ENCODE assay signal across 19 mouse cellular contexts in genomic region chr4:132301486-132301885, GRCm38 (mm10). TPM values are rescaled to one million over a fixed set of nuclear protein-coding genes. Genes with fewer than 3 reads are reported as not detected.
A peak's percentile ranks its signal among the peaks of the same experiment; 100 is the strongest.
DNase-seq lines count a peak whose midpoint lies in the region; ATAC-seq and TF ChIP-seq lines count a peak whose summit lies in the region.
"Had no signal": no experiment of that assay in that cellular context is flagged by ENCODE, and none has a peak within 500 bp of the region (broad histone marks: within the 10 kb centered on the region; RNA-seq: fewer than 3 reads in every experiment).

No protein-coding gene starts in this region.

- no peak overlapping the region for H3K4me3 ChIP-seq in liver, adult 2 months (ENCODE audit: insufficient read depth, low read depth, low read length)
- no peak overlapping the region for H3K4me3 ChIP-seq in liver, postnatal 0 days (ENCODE audit: low read depth, low read length)
- H3K4me3 ChIP-seq in heart, embryonic 15.5 days: no peak overlapping the region
- H3K4me3 ChIP-seq: embryonic facial prominence, embryonic 12.5 days; hindbrain, embryonic 13.5 days; layer of hippocampus, adult 2 months; limb, embryonic 13.5 days; midbrain, embryonic 15.5 days had no signal

- no peak for ATAC-seq in liver, postnatal 0 days
- ATAC-seq in heart, embryonic 15.5 days (replicated peaks; ENCODE audit: insufficient number of reproducible peaks, insufficient read depth, low FRiP score, low read depth): no peak
- ATAC-seq: intestine, embryonic 16.5 days; midbrain, embryonic 15.5 days had no signal

- H3K36me3 ChIP-seq in liver, adult 2 months (ENCODE audit: control insufficient read depth, insufficient read depth, low read length): no peaks in the 10 kb centered on the region
- no peaks in the 10 kb centered on the region for H3K36me3 ChIP-seq in liver, postnatal 0 days (replicated peaks; ENCODE audit: insufficient read depth, low read length)
- no peaks in the 10 kb centered on the region for H3K36me3 ChIP-seq in heart, embryonic 15.5 days
- H3K36me3 ChIP-seq: embryonic facial prominence, embryonic 12.5 days; hindbrain, embryonic 13.5 days; limb, embryonic 13.5 days; midbrain, embryonic 15.5 days had no signal

- no peak overlapping the region for H3K9ac ChIP-seq in liver, adult 2 months (ENCODE audit: low read depth, low read length)
- no peak overlapping the region for H3K9ac ChIP-seq in liver, postnatal 0 days (replicated peaks)
- no peak overlapping the region for H3K9ac ChIP-seq in heart, embryonic 15.5 days
- H3K9ac ChIP-seq: embryonic facial prominence, embryonic 12.5 days; hindbrain, embryonic 13.5 days; limb, embryonic 13.5 days; lung, embryonic 14.5 days; midbrain, embryonic 15.5 days had no signal

- H3K79me2 ChIP-seq in liver, adult 2 months (ENCODE audit: control insufficient read depth, insufficient read depth, low read length): no peaks in the 10 kb centered on the region

- no peaks in the 10 kb centered on the region for H3K27me3 ChIP-seq in liver, adult 2 months (ENCODE audit: control insufficient read depth, insufficient read depth, low read length)
- no peaks in the 10 kb centered on the region for H3K27me3 ChIP-seq in liver, postnatal 0 days (ENCODE audit: insufficient read depth, low read length)
- no peaks in the 10 kb centered on the region for H3K27me3 ChIP-seq in heart, embryonic 15.5 days
- H3K27me3 ChIP-seq: embryonic facial prominence, embryonic 12.5 days; hindbrain, embryonic 13.5 days; limb, embryonic 13.5 days; midbrain, embryonic 15.5 days had no signal

- WGBS in liver, adult 2 months: 35% methylated on average over 6 of the region's 6 CpGs
- 74% methylated on average over 6 of the region's 6 CpGs for WGBS in liver, postnatal 0 days (ENCODE audit: insufficient replicate concordance)
- 41% methylated on average over 6 of the region's 6 CpGs for whole genome bisulfite sequencing in heart, embryonic 15.5 days

- no peaks in the 10 kb centered on the region for H3K9me3 ChIP-seq in liver, postnatal 0 days (ENCODE audit: low read length)
- H3K9me3 ChIP-seq in heart, embryonic 15.5 days (replicated peaks): no peaks in the 10 kb centered on the region
- H3K9me3 ChIP-seq: embryonic facial prominence, embryonic 12.5 days; hindbrain, embryonic 13.5 days; limb, embryonic 13.5 days; midbrain, embryonic 15.5 days had no signal

- TF ChIP-seq EP300 in liver, postnatal 0 days (IDR thresholded peaks at IDR 0.05; ENCODE audit: low read depth): no peak

- no peak for TF ChIP-seq CTCF in liver, adult 2 months (IDR thresholded peaks at IDR 0.05; ENCODE audit: low read depth, low read length)
- TF ChIP-seq CTCF in liver, postnatal 0 days (IDR thresholded peaks at IDR 0.05; ENCODE audit: low read depth): no peak

- peaks cover 3% of the 10 kb centered on the region; the same call in 1 of the 2 replicates for H3K4me1 ChIP-seq in liver, adult 2 months (ENCODE audit: control insufficient read depth, insufficient read depth, low read length)
- peaks cover 7% of the 10 kb centered on the region; the same call in 1 of the 2 replicates for H3K4me1 ChIP-seq in liver, postnatal 0 days (ENCODE audit: insufficient read depth)
- H3K4me1 ChIP-seq in heart, embryonic 15.5 days (replicated peaks): peaks cover 13% of the 10 kb centered on the region

- no peak for TF ChIP-seq POLR2A in liver, adult 2 months (IDR thresholded peaks at IDR 0.05; ENCODE audit: extremely low read depth, insufficient read depth, low read length)

- DNase-seq in cerebellum, postnatal 10 days: peak; percentile 37 to 61
- no peak for DNase-seq in cerebellum, postnatal 36 days
- peak; percentile 70 for DNase-seq in liver, adult 2 months (ENCODE audit: extremely low read depth, low read depth, low spot score)
- no peak for DNase-seq in liver, postnatal 0 days
- DNase-seq in lung, postnatal 36 days: no peak
- no peak for DNase-seq in Muller cell, postnatal 12 days (ENCODE audit: inconsistent ontology term)
- no peak for DNase-seq in lung, postnatal 14 days
- DNase-seq: B cell, adult 2 months; cerebellum, postnatal 25 days; lung, embryonic 14.5 days; thymus, postnatal 4 days had no signal

- no peak overlapping the region for H3K27ac ChIP-seq in liver, adult 2 months (replicated peaks; ENCODE audit: insufficient read depth, low read depth, low read length)
- no peak overlapping the region for H3K27ac ChIP-seq in liver, postnatal 0 days (ENCODE audit: low read depth)
- peak overlapping the region; percentile 43 for H3K27ac ChIP-seq in heart, embryonic 15.5 days
- H3K27ac ChIP-seq: embryonic facial prominence, embryonic 12.5 days; hindbrain, embryonic 13.5 days; kidney, postnatal 0 days; limb, embryonic 13.5 days; midbrain, embryonic 15.5 days had no signal

- no peak overlapping the region for H3K4me2 ChIP-seq in liver, postnatal 0 days (ENCODE audit: low read depth, low read length)
- H3K4me2 ChIP-seq in heart, embryonic 15.5 days: no peak overlapping the region
- H3K4me2 ChIP-seq: embryonic facial prominence, embryonic 12.5 days; hindbrain, embryonic 13.5 days; midbrain, embryonic 15.5 days had no signal

RNA-seq across cellular contexts. Expression of gene Rab42, which starts 1.7 kb away (rescaled TPM):
- total RNA-seq in liver, adult 2 months (2014; rRNA removed): 0.40 TPM in 1 of 2 replicates, not detected in the other
- not detected in 2 replicates for polyA plus RNA-seq in liver, adult 2 months (2012; rRNA removed)
- 0.30 and 0.73 TPM in 2 replicates for polyA plus RNA-seq in liver, postnatal 0 days (2015; fragmentation: Nextera tagmentation; extraction: Ambion mirVana)
- polyA plus RNA-seq in heart, embryonic 15.5 days (2015; fragmentation: Nextera tagmentation; extraction: Ambion mirVana): 1.5 and 2.0 TPM in 2 replicates

RNA-seq across cellular contexts. Expression of gene Taf12, which starts 27.3 kb away (rescaled TPM):
- total RNA-seq in liver, adult 2 months (2014; rRNA removed): 5.7 and 7.5 TPM in 2 replicates
- polyA plus RNA-seq in liver, adult 2 months (2012; rRNA removed): 5.0 and 5.1 TPM in 2 replicates
- 27.8 and 28.2 TPM in 2 replicates for polyA plus RNA-seq in liver, postnatal 0 days (2015; fragmentation: Nextera tagmentation; extraction: Ambion mirVana)
- 28.5 and 33.7 TPM in 2 replicates for polyA plus RNA-seq in heart, embryonic 15.5 days (2015; fragmentation: Nextera tagmentation; extraction: Ambion mirVana)

RNA-seq across cellular contexts. Expression of gene Trnau1ap, which starts 27.9 kb away (rescaled TPM):
- total RNA-seq in liver, adult 2 months (2014; rRNA removed): 28.3 and 29.5 TPM in 2 replicates
- 11.2 and 12.2 TPM in 2 replicates for polyA plus RNA-seq in liver, adult 2 months (2012; rRNA removed)
- 30.4 and 33.8 TPM in 2 replicates for polyA plus RNA-seq in liver, postnatal 0 days (2015; fragmentation: Nextera tagmentation; extraction: Ambion mirVana)
- 63.4 and 71.3 TPM in 2 replicates for polyA plus RNA-seq in heart, embryonic 15.5 days (2015; fragmentation: Nextera tagmentation; extraction: Ambion mirVana)

RNA-seq across cellular contexts. Expression of gene Gmeb1, which starts 40.1 kb away (rescaled TPM):
- total RNA-seq in liver, adult 2 months (2014; rRNA removed): 3.3 and 5.4 TPM in 2 replicates
- polyA plus RNA-seq in liver, adult 2 months (2012; rRNA removed): 4.0 and 6.0 TPM in 2 replicates
- 6.9 and 8.9 TPM in 2 replicates for polyA plus RNA-seq in liver, postnatal 0 days (2015; fragmentation: Nextera tagmentation; extraction: Ambion mirVana)
- polyA plus RNA-seq in heart, embryonic 15.5 days (2015; fragmentation: Nextera tagmentation; extraction: Ambion mirVana): 23.3 and 28.0 TPM in 2 replicates

RNA-seq across cellular contexts. Expression of gene Rcc1, which starts 51.9 kb away (rescaled TPM):
- 3.0 and 4.2 TPM in 2 replicates for total RNA-seq in liver, adult 2 months (2014; rRNA removed)
- 2.8 and 4.0 TPM in 2 replicates for polyA plus RNA-seq in liver, adult 2 months (2012; rRNA removed)
- polyA plus RNA-seq in liver, postnatal 0 days (2015; fragmentation: Nextera tagmentation; extraction: Ambion mirVana): 21.3 and 25.6 TPM in 2 replicates
- polyA plus RNA-seq in heart, embryonic 15.5 days (2015; fragmentation: Nextera tagmentation; extraction: Ambion mirVana): 29.2 and 44.7 TPM in 2 replicates

Comparison
In these comparisons a context has a peak if more than half of its experiments do, and no peak if none do; other contexts are left out.
1. DNase-seq: peak in cerebellum, postnatal 10 days (2 of 2) and liver, adult 2 months (single experiment); none in cerebellum, postnatal 36 days (0 of 2), liver, postnatal 0 days (single experiment), lung, postnatal 36 days (single experiment), Muller cell, postnatal 12 days (single experiment) and lung, postnatal 14 days (single experiment).